Mouse (Mus musculus) thymus, adult 2 months (tissue): ENCODE results near the gene Tmem120b. TPM values are rescaled to one million over a fixed set of nuclear protein-coding genes. Genes with fewer than 3 reads are reported as not detected.
A peak's percentile ranks its signal among the peaks of the same experiment; 100 is the strongest.
"Not testable (repeated sequence)": the region's sequence is repeated elsewhere in the genome, so short reads cannot be mapped to it uniquely, and the experiment has no call there.

Experiments
- DNase-seq: peaks from one replicate; pipeline ENCODE4 v3.0.0; 2021
- H3K27ac ChIP-seq: fragments of 200-500 bp; 2 replicates; pipeline ENCODE4 v1.5.1; 2012; ENCODE audit warnings: low read length, control low read depth; ENCODE audit not compliant: control insufficient read depth, insufficient read depth
- H3K27me3 ChIP-seq: fragments of 200-500 bp; 2 replicates; pipeline ENCODE4 v1.6.1; 2012; ENCODE audit warnings: mild to moderate bottlenecking, low read length, moderate library complexity, mixed read lengths; ENCODE audit not compliant: control insufficient read depth, insufficient read depth
- H3K36me3 ChIP-seq: fragments of 200-500 bp; 2 replicates; pipeline ENCODE4 v1.6.1; 2012; ENCODE audit warnings: mild to moderate bottlenecking, low read length, moderate library complexity; ENCODE audit not compliant: control insufficient read depth, insufficient read depth
- H3K4me1 ChIP-seq: fragments of 200-500 bp; replicated peaks from 2 replicates; pipeline ENCODE4 v1.6.1; 2012; ENCODE audit warnings: low read length; ENCODE audit not compliant: control insufficient read depth, insufficient read depth
- H3K4me3 ChIP-seq: fragments of 200-500 bp; 2 replicates; pipeline ENCODE4 v1.5.1; 2012; ENCODE audit warnings: mild to moderate bottlenecking, low read length, control low read depth, moderate library complexity; ENCODE audit not compliant: control insufficient read depth, insufficient read depth
- CTCF ChIP-seq: fragments of 200-500 bp; IDR thresholded peaks from 2 replicates; pipeline ENCODE4 v1.5.1; 2012; ENCODE audit warnings: mild to moderate bottlenecking, control low read depth, low read length, moderate library complexity, borderline replicate concordance; ENCODE audit not compliant: control insufficient read depth, poor library complexity, insufficient read depth; ENCODE audit errors: extremely low read depth
- POLR2A ChIP-seq: fragments of 200-500 bp; IDR thresholded peaks from 2 replicates; pipeline ENCODE4 v1.6.1; 2012; ENCODE audit warnings: mild to moderate bottlenecking, low read length, control low read depth, moderate library complexity; ENCODE audit not compliant: control insufficient read depth, poor library complexity, insufficient read depth; ENCODE audit errors: extremely low read depth
- WGBS: fragments of 180-500 bp; shearing (Covaris S2); methylation state at CpG from one replicate; pipeline ENCODE4 v1.1.7; 2018; 5-methylcytosine and 5-hydroxymethylcytosine counted together
- polyA plus RNA-seq: library from polyadenylated mRNA; depleted of rRNA; stranded (reverse); fragments of >200 nt; gene quantifications from 2 replicates; pipeline ENCODE4 v1.2.3, GENCODE M21; 2012

Gene Tmem120b
- polyA plus RNA-seq, 1 experiment, result 43.6 TPM

DNA sequence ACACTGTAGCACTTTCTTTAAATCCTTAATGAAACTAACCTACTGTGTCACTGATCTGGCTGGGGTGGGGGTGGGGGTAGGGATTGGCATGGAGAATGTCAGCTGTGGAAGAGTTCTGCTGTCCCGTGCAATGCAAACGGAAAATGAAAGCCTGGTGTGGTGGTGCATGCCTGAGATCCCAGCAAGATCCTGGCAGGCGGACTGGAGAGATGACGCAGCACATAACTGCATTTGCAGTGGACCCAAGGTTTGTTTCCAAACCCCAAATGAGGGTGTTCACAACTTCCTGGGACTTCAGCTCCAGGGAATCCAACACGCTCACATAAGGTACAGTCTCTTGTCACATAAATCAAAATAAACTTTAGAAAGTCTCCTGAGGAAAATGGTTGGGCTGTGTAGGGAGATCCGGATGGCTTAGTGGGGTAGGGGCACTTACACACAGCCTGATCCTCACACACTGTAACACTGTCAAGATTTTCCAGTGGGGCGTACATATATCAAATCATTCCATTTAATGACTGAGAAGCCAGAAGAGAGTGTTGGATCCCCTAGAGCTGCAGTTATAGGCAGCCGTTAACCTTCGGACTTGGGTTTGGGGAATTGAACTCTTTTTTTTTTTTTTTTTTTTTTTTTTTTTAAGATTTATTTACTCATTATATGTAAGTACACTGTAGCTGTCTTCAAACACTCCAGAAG is 7.4 kb upstream of the Tmem120b start:
- no peak overlapping the region for H3K27ac ChIP-seq
- H3K4me3 ChIP-seq, result no peak overlapping the region
- DNase-seq, result no peak
- TF ChIP-seq CTCF (no peak), POLR2A (no peak)
- H3K27me3 ChIP-seq, result no peaks in the 10 kb centered on the region
- H3K36me3 ChIP-seq, result no peaks in the 10 kb centered on the region
- peaks cover 12% of the 10 kb centered on the region for H3K4me1 ChIP-seq
- WGBS, result 98% methylated on average over 9 of the region's 9 CpGs

DNA sequence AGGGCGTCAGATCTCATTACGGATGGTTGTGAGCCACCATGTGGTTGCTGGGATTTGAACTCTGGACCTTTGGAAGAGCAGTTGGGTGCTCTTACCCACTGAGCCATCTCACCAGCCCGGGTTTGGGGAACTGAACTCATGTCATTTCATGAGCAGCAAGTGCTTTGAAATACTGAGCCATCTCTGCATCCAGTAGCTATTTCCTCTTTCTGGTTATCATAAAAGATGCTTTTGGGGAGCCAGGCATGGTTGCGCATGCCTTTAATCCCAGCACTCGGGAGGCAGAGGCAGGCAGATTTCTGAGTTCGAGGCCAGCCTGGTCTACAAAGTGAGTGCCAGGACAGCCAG is 6.8 kb upstream of the Tmem120b start:
- peaks cover 12% of the 10 kb centered on the region for H3K4me1 ChIP-seq
- H3K4me3 ChIP-seq, DNase-seq, H3K27ac ChIP-seq, H3K27me3 ChIP-seq, H3K36me3 ChIP-seq: not testable (repeated sequence)
- 70% methylated on average over 6 of the region's 6 CpGs for WGBS

DNA sequence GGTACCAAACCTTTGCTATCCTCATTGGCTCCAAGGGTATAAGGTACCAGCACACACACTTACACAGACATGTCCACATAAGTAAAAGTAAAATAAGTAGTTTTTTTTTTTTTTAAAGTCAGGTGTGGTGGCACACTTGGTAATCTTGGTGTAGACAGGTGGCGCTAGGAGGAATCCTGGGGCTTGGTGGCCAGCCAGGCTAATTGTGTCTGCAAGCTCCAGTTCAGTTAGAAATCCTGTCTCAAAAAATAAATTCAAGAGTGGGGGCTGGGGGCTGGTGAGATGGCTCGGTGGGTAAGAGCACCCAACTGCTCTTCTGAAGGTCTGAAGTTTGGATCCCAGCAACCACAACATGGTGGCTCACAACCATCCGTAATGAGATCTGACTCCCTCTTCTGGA is 5.1 kb upstream of the Tmem120b start:
- TF ChIP-seq POLR2A, result no peak
- TF ChIP-seq CTCF, result no peak
- Histone ChIP-seq H3K36me3 (no peaks in the 10 kb centered on the region), H3K4me1 (peaks cover 15% of the 10 kb centered on the region), H3K27ac (no peak overlapping the region), H3K4me3 (no peak overlapping the region), H3K27me3 (no peaks in the 10 kb centered on the region)
- WGBS, result 95% methylated on average over 3 of the region's 3 CpGs
- DNase-seq, result no peak

DNA sequence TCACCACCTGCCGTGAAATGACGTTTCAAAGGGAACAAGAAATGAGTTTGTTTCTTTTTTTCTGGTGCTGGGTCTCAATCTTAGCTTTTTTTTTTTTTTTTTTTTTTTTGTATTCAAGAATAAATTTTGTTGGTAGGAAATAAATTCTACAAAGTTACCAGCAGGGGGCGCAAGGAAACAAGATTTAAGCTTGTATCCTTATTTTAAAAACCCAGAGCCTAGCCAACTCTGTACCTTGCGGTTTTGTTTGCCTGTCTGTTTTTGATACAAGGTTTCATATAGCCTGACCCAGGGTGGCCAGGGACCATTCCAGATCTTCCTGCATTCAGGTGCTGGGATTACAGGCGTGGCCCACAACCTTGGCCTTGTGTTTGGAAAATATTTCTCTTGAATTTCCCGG is 4.0 kb upstream of the Tmem120b start:
- Histone ChIP-seq H3K4me1 (peaks cover 14% of the 10 kb centered on the region), H3K27me3 (no peaks in the 10 kb centered on the region), H3K27ac (no peak overlapping the region), H3K4me3 (no peak overlapping the region), H3K36me3 (no peaks in the 10 kb centered on the region)
- TF ChIP-seq CTCF (no peak), POLR2A (no peak)
- 27% methylated on average over 6 of the region's 6 CpGs for WGBS
- DNase-seq, result peak; percentile 68

DNA sequence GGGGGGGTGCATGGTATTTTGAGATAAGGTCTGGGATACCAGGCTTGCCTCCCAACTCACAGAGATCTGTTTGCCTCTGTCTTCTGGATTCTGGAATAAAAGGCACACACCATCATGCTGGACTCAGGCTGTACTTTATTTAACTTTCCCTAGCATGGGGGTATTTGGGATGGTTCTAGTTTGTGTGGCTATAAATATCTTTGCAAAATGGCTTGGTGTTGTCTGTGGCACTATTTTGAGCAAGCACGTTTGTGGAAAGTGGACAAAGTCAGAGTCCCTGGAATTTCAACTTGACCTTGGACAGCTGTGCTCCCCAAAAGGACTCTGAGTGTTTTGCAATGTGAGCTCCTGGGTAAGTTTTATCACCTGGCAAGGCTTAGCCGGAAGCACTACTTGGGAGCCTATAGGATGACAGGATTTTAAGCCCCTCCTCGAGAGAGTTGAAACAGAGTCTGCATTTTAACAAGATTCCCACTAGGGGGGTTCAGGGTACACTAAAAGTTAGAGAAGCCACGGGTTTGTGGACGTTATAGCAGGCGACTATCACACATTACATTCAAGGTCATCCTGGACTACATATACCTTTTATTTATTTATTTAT is 720 bp upstream of the Tmem120b start:
- H3K36me3 ChIP-seq, result no peaks in the 10 kb centered on the region

DNA sequence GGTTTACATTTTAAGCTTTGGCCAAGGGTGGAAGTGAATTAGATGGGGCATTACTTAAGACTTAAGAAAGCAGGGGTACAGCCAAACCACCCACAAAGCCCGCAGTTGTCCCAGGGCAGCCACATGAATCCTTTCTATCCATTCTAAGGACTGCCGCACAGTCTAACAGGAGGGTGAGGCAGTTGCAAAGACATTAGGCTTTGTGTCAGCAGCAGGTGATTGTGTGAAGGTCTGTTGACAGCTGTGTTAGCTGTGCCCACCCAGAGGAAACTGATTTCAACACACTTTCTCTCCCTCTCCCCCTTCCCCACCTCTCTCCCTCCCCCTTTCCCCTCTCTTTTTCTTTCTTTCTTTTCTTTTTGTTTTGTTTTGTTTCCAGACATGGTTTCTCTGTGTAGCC is 499 bp downstream of the Tmem120b start:
- Histone ChIP-seq H3K27me3 (no peaks in the 10 kb centered on the region), H3K4me1 (peaks cover 11% of the 10 kb centered on the region), H3K36me3 (no peaks in the 10 kb centered on the region), H3K4me3 (no peak overlapping the region), H3K27ac (no peak overlapping the region; the same call in 1 of the 2 replicates)
- WGBS, result 94% methylated on average over 2 of the region's 2 CpGs
- TF ChIP-seq CTCF (no peak), POLR2A (no peak)
- no peak for DNase-seq

More for the DNA sequence above, 720 bp upstream of the Tmem120b start:
- Histone ChIP-seq H3K4me3 (no peak overlapping the region), H3K27me3 (no peaks in the 10 kb centered on the region), H3K4me1 (peaks cover 11% of the 10 kb centered on the region), H3K27ac (no peak overlapping the region)
- TF ChIP-seq POLR2A (no peak), CTCF (no peak)
- WGBS, result 13% methylated on average over 6 of the region's 6 CpGs
- DNase-seq, result peak; percentile 53

DNA sequence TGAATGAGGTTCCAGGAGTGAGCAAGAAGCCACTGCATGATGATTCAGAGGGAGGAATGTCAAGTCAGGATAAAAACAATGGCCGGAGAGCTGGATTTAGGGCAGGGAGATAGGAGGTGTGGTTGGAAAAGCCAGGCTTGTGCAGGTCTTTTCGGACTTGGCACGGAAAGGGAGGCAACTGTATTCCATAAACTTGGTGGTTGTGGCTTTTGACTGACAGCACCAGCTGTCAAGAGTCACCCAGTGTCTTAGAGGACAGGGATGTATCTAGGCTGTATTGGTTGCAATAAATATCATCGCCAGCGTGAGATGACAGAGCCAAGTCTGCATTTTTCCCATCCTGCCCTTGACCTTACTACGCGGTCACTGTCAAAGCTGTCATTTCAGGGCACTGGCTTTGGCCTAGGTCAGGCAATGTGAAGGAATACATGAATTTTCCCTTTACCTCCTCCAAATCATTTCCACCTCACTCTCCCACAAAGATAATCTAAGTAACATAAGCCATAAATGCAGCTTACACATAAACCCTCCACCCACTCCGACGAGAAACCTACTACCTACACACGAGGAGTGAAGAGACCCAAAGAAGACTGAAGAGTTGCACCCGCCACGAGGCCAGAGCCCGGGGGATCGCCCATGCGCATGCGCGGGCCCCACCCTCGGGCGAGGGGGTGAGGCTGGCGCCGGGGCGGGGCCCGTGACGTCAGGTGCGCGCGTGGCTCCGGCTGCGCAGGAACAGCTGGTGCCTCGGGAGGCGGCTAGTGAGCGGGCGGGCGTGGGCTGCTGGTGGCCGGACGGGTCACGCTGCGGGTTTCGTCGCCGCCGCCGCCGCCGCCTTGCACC is 7.6 kb downstream of the Tmem120b start:
- TF ChIP-seq POLR2A (peak; percentile 68), CTCF (no peak)
- H3K4me1 ChIP-seq, result peaks cover 23% of the 10 kb centered on the region
- no peaks in the 10 kb centered on the region for H3K27me3 ChIP-seq
- WGBS, result 8% methylated on average over 45 of the region's 45 CpGs
- peak overlapping the region; percentile 82 for H3K27ac ChIP-seq
- H3K4me3 ChIP-seq, result peak overlapping the region; percentile 75
- H3K36me3 ChIP-seq, result no peaks in the 10 kb centered on the region
- DNase-seq, result peak; percentile 97
